ENCODE assay signal across 17 mouse cellular contexts in genomic region chr16:31766715-31767114, GRCm38 (mm10).
DNase-seq lines count a peak whose midpoint lies in the region; ATAC-seq and TF ChIP-seq lines count a peak whose summit lies in the region.
"Had no signal": no experiment of that assay in that cellular context is flagged by ENCODE, and none has a peak within 500 bp of the region (broad histone marks: within the 10 kb centered on the region; RNA-seq: fewer than 3 reads in every experiment).

No protein-coding gene starts in this region.

- no peaks in the 10 kb centered on the region for H3K4me1 ChIP-seq in kidney, adult 2 months (ENCODE audit: control insufficient read depth, insufficient read depth, low read length)
- H3K4me1 ChIP-seq: neural tube, embryonic 12.5 days had no signal

- DNase-seq in CD4-positive, CD25-positive, alpha-beta regulatory T cell, adult 2 months (ENCODE audit: low read depth, low spot score) = peak; percentile 32
- no peak for DNase-seq in left cerebral cortex, adult 2 months (ENCODE audit: extremely low spot score in 1 of 2, low spot score in 2 of 2)
- DNase-seq in left cerebral cortex, adult 9 months (ENCODE audit: low spot score in 2 of 2) = no peak
- DNase-seq in forelimb bud, embryonic 11.5 days (ENCODE audit: low read depth, low spot score) = peak; percentile 34
- DNase-seq in retina, embryonic 14.5 days (ENCODE audit: low spot score) = peak; percentile 50
- DNase-seq in kidney, adult 2 months = no peak
- no peak for DNase-seq in spleen, postnatal 4 days (ENCODE audit: low spot score in 2 of 2)
- DNase-seq: cerebellum, postnatal 10 days; gastrocnemius, postnatal 14 days; kidney, postnatal 4 days; left cerebral cortex, postnatal 4 days had no signal

- intact Hi-C loops in left cerebral cortex, adult 2 months (cut with DNase I) = no loop called here

- no peak for ATAC-seq in CD4-positive, CD25-positive, alpha-beta regulatory T cell, adult 4 months
- ATAC-seq: activated CD4-positive, CD25-positive, alpha-beta regulatory T cell, adult 4 months; intestine, embryonic 16.5 days had no signal

- WGBS in kidney, adult 2 months = 28% methylated on average over 3 of the region's 3 CpGs

- H3K36me3 ChIP-seq in kidney, adult 2 months (ENCODE audit: control insufficient read depth, insufficient read depth, low read length) = no peaks in the 10 kb centered on the region
- H3K36me3 ChIP-seq: heart, embryonic 15.5 days; neural tube, embryonic 12.5 days had no signal

- H3K27ac ChIP-seq in left cerebral cortex, adult 2 months = peak overlapping the region; percentile 24; the same call in 1 of the 2 replicates
- no peak overlapping the region for H3K27ac ChIP-seq in kidney, adult 2 months (ENCODE audit: insufficient read depth, low read depth, low read length)
- H3K27ac ChIP-seq: heart, embryonic 15.5 days; neural tube, embryonic 12.5 days; stomach, postnatal 0 days had no signal

- H3K4me3 ChIP-seq in left cerebral cortex, adult 2 months = 0 out of 2 replicates have a peak overlapping the region, but pooled peaks have one; percentile 1
- H3K4me3 ChIP-seq in kidney, adult 2 months (ENCODE audit: insufficient read depth, low read depth, low read length) = no peak overlapping the region
- H3K4me3 ChIP-seq: heart, embryonic 15.5 days; neural tube, embryonic 12.5 days had no signal

- TF ChIP-seq CTCF in left cerebral cortex, adult 2 months (IDR thresholded peaks at IDR 0.05) = no peak
- TF ChIP-seq CTCF in kidney, adult 2 months (conservative IDR thresholded peaks at IDR 0.05; ENCODE audit: insufficient read depth, insufficient read length, low read depth, low read length) = no peak

- no peak for TF ChIP-seq POLR2A in kidney, adult 2 months (IDR thresholded peaks at IDR 0.05; ENCODE audit: low read depth, low read length)

- H3K27me3 ChIP-seq in kidney, adult 2 months (replicated peaks; ENCODE audit: control insufficient read depth, insufficient read depth, low read length) = no peaks in the 10 kb centered on the region
- H3K27me3 ChIP-seq: heart, embryonic 15.5 days; neural tube, embryonic 12.5 days had no signal

Comparison
In these comparisons a context has a peak if more than half of its experiments do, and no peak if none do; other contexts are left out.
1. DNase-seq: peak in CD4-positive, CD25-positive, alpha-beta regulatory T cell, adult 2 months (single experiment), forelimb bud, embryonic 11.5 days (single experiment) and retina, embryonic 14.5 days (single experiment); none in left cerebral cortex, adult 2 months (0 of 2), left cerebral cortex, adult 9 months (0 of 2), kidney, adult 2 months (single experiment) and spleen, postnatal 4 days (0 of 2).